Mouse (Mus musculus) heart, embryonic 10.5 days (tissue): Measurements from ENCODE around the gene Tecr. TPM values are rescaled to one million over a fixed set of nuclear protein-coding genes. Genes with fewer than 3 reads are reported as not detected.
A peak's percentile ranks its signal among the peaks of the same experiment; 100 is the strongest.

Source experiments
- DNase-seq: peaks from one replicate; pipeline ENCODE4 v3.0.0-alpha.2; 2017; ENCODE audit warnings: low spot score
- H3K27ac ChIP-seq: fragments of 300-500 bp; sonication (generic); 2 replicates; pipeline ENCODE4 v1.5.1; 2016; ENCODE audit warnings: mild to moderate bottlenecking
- H3K27me3 ChIP-seq: fragments of 300-500 bp; sonication (generic); 2 replicates; pipeline ENCODE4 v1.6.1; 2016; ENCODE audit warnings: mild to moderate bottlenecking; ENCODE audit not compliant: poor library complexity, insufficient read depth, severe bottlenecking
- H3K36me3 ChIP-seq: fragments of 300-500 bp; sonication (generic); 2 replicates; pipeline ENCODE4 v1.6.1; 2016; ENCODE audit warnings: mild to moderate bottlenecking, moderate library complexity
- H3K4me1 ChIP-seq: fragments of 300-500 bp; sonication (generic); 2 replicates; pipeline ENCODE4 v1.6.1; 2016; ENCODE audit warnings: mild to moderate bottlenecking
- H3K4me3 ChIP-seq: fragments of 300-500 bp; sonication (generic); 2 replicates; pipeline ENCODE4 v1.5.1; 2016; ENCODE audit warnings: mild to moderate bottlenecking, moderate library complexity
- H3K9me3 ChIP-seq: fragments of 300-500 bp; sonication (generic); 2 replicates; pipeline ENCODE4 v1.6.1; 2016; ENCODE audit warnings: mild to moderate bottlenecking, moderate library complexity
- WGBS: fragments of 180-500 bp; shearing (Covaris S2); methylation state at CpG from one replicate; pipeline ENCODE4 v1.1.7; 2016; 5-methylcytosine and 5-hydroxymethylcytosine counted together
- polyA plus RNA-seq: library from polyadenylated mRNA; unstranded; fragments of >200 nt; fragmentation: Nextera tagmentation; extraction: Ambion mirVana; gene quantifications from 2 replicates; pipeline ENCODE4 v1.2.1, GENCODE M21; 2016

Tecr gene
- polyA plus RNA-seq, 1 experiment from 2014 or later = 608 TPM

- Histone ChIP-seq H3K27me3 (no peaks in the 10 kb centered on the region), H3K27ac (no peak overlapping the region), H3K36me3 (peaks cover 49% of the 10 kb centered on the region), H3K4me1 (peaks cover 23% of the 10 kb centered on the region), H3K4me3 (no peak overlapping the region), H3K9me3 (no peaks in the 10 kb centered on the region)
- no peak for DNase-seq
- WGBS = 90% methylated on average over 5 of the region's 5 CpGs
Measured at GRCm38 (mm10) chr8:83588886-83589285, 18.9 kb downstream of the Tecr start.

GRCm38 (mm10) chr8:83587644-83588043 is 20.1 kb downstream of the Tecr start:
- Histone ChIP-seq H3K36me3 (peaks cover 53% of the 10 kb centered on the region), H3K4me1 (peaks cover 18% of the 10 kb centered on the region), H3K9me3 (no peaks in the 10 kb centered on the region), H3K4me3 (no peak overlapping the region), H3K27ac (no peak overlapping the region), H3K27me3 (no peaks in the 10 kb centered on the region)
- no peak for DNase-seq
- 80% methylated on average over 6 of the region's 6 CpGs for WGBS

- Histone ChIP-seq H3K9me3 (no peaks in the 10 kb centered on the region), H3K4me3 (no peak overlapping the region), H3K27me3 (no peaks in the 10 kb centered on the region), H3K4me1 (peaks cover 29% of the 10 kb centered on the region), H3K36me3 (peaks cover 53% of the 10 kb centered on the region), H3K27ac (no peak overlapping the region)
- 81% methylated on average over 3 of the region's 3 CpGs for WGBS
- no peak for DNase-seq
Measured at GRCm38 (mm10) chr8:83585333-83585732, 22.4 kb downstream of the Tecr start.

- DNase-seq = no peak
- peaks cover 55% of the 10 kb centered on the region for H3K36me3 ChIP-seq
- H3K4me1 ChIP-seq = peaks cover 34% of the 10 kb centered on the region
- no peaks in the 10 kb centered on the region for H3K27me3 ChIP-seq
- H3K4me3 ChIP-seq = no peak overlapping the region
- 77% methylated on average over 1 of the region's 1 CpGs for WGBS
- no peak overlapping the region for H3K27ac ChIP-seq
- H3K9me3 ChIP-seq = no peaks in the 10 kb centered on the region
Measured at GRCm38 (mm10) chr8:83584771-83585170, 23.0 kb downstream of the Tecr start.

- peaks cover 48% of the 10 kb centered on the region for H3K4me1 ChIP-seq
- H3K9me3 ChIP-seq = no peaks in the 10 kb centered on the region
- DNase-seq = no peak
- peaks cover 43% of the 10 kb centered on the region for H3K36me3 ChIP-seq
- no peak overlapping the region for H3K4me3 ChIP-seq
- no peaks in the 10 kb centered on the region for H3K27me3 ChIP-seq
- H3K27ac ChIP-seq = peak overlapping the region; percentile 2; the same call in 1 of the 2 replicates
- 88% methylated on average over 15 of the region's 15 CpGs for WGBS
Measured at GRCm38 (mm10) chr8:83583236-83583635, 24.5 kb downstream of the Tecr start.

GRCm38 (mm10) chr8:83582226-83582625 is 25.5 kb downstream of the Tecr start:
- 91% methylated on average over 8 of the region's 8 CpGs for WGBS
- H3K4me1 ChIP-seq = peaks cover 51% of the 10 kb centered on the region
- peaks cover 41% of the 10 kb centered on the region for H3K36me3 ChIP-seq

GRCm38 (mm10) chr8:83580826-83581225 is 26.9 kb downstream of the Tecr start:
- peak overlapping the region; percentile 42; the same call in 1 of the 2 replicates for H3K27ac ChIP-seq

More at GRCm38 (mm10) chr8:83582226-83582625, 25.5 kb downstream of the Tecr start:
- no peak overlapping the region for H3K4me3 ChIP-seq
- no peak for DNase-seq
- H3K27me3 ChIP-seq = no peaks in the 10 kb centered on the region
- no peak overlapping the region for H3K27ac ChIP-seq
- no peaks in the 10 kb centered on the region for H3K9me3 ChIP-seq

GRCm38 (mm10) chr8:83579676-83580075 is 28.1 kb downstream of the Tecr start:
- Histone ChIP-seq H3K4me3 (no peak overlapping the region), H3K27ac (peak overlapping the region; percentile 93), H3K27me3 (no peaks in the 10 kb centered on the region), H3K4me1 (peaks cover 76% of the 10 kb centered on the region), H3K36me3 (peaks cover 21% of the 10 kb centered on the region), H3K9me3 (no peaks in the 10 kb centered on the region)
- DNase-seq = peak; percentile 75
- 91% methylated on average over 8 of the region's 8 CpGs for WGBS

More at GRCm38 (mm10) chr8:83580826-83581225, 26.9 kb downstream of the Tecr start:
- 88% methylated on average over 8 of the region's 8 CpGs for WGBS
- H3K9me3 ChIP-seq = no peaks in the 10 kb centered on the region
- no peak for DNase-seq
- H3K4me1 ChIP-seq = peaks cover 65% of the 10 kb centered on the region
- no peak overlapping the region for H3K4me3 ChIP-seq
- peaks cover 31% of the 10 kb centered on the region for H3K36me3 ChIP-seq
- no peaks in the 10 kb centered on the region for H3K27me3 ChIP-seq

- peaks cover 89% of the 10 kb centered on the region for H3K4me1 ChIP-seq
- H3K4me3 ChIP-seq = 0 out of 2 replicates have a peak overlapping the region, but pooled peaks have one; percentile 22
- 56% methylated on average over 17 of the region's 17 CpGs for WGBS
- H3K27me3 ChIP-seq = no peaks in the 10 kb centered on the region
- no peaks in the 10 kb centered on the region for H3K9me3 ChIP-seq
- H3K27ac ChIP-seq = peak overlapping the region; percentile 93
- DNase-seq = peak; percentile 79
- H3K36me3 ChIP-seq = peaks cover 26% of the 10 kb centered on the region
Measured at GRCm38 (mm10) chr8:83578131-83579055, 29.4 kb downstream of the Tecr start.

GRCm38 (mm10) chr8:83577384-83577791 is 30.4 kb downstream of the Tecr start:
- 43% methylated on average over 9 of the region's 9 CpGs for WGBS
- H3K27ac ChIP-seq = peak overlapping the region; percentile 93
- H3K27me3 ChIP-seq = no peaks in the 10 kb centered on the region
- H3K4me3 ChIP-seq = peak overlapping the region; percentile 36; the same call in 1 of the 2 replicates
- H3K4me1 ChIP-seq = peaks cover 89% of the 10 kb centered on the region
- DNase-seq = peak; percentile 89
- H3K36me3 ChIP-seq = peaks cover 36% of the 10 kb centered on the region
- H3K9me3 ChIP-seq = no peaks in the 10 kb centered on the region

GRCm38 (mm10) chr8:83576921-83577320 is 30.9 kb downstream of the Tecr start:
- Histone ChIP-seq H3K9me3 (no peaks in the 10 kb centered on the region), H3K27ac (peak overlapping the region; percentile 93), H3K4me1 (peaks cover 86% of the 10 kb centered on the region), H3K36me3 (peaks cover 41% of the 10 kb centered on the region), H3K27me3 (no peaks in the 10 kb centered on the region), H3K4me3 (peak overlapping the region; percentile 36)
- DNase-seq = no peak
- WGBS = 56% methylated on average over 4 of the region's 4 CpGs

GRCm38 (mm10) chr8:83576516-83576895 is 31.3 kb downstream of the Tecr start:
- H3K9me3 ChIP-seq = no peaks in the 10 kb centered on the region
- DNase-seq = peak; percentile 63
- peaks cover 45% of the 10 kb centered on the region for H3K36me3 ChIP-seq
- H3K27me3 ChIP-seq = no peaks in the 10 kb centered on the region
- H3K27ac ChIP-seq = peak overlapping the region; percentile 93
- peaks cover 85% of the 10 kb centered on the region for H3K4me1 ChIP-seq
- peak overlapping the region; percentile 36; the same call in 1 of the 2 replicates for H3K4me3 ChIP-seq
- WGBS = 38% methylated on average over 3 of the region's 4 CpGs
